Mouse (Mus musculus) MEL (cell line): Measurements from ENCODE around the gene Zfp609.

Experiments
- CTCF ChIP-seq, 3 experiments: IDR thresholded peaks in 2 of 3; conservative IDR thresholded peaks in 1 of 3; 2 replicates each; pipeline ENCODE4 v1.5.1; 2011 to 2012; ENCODE audit warnings: low read length in 3 of 3, low read depth in 2 of 3, mild to moderate bottlenecking in 2 of 3, improper control_type of control experiment in 1 of 3, inconsistent platforms in 1 of 3, mixed read lengths in 1 of 3, moderate library complexity in 1 of 3; ENCODE audit not compliant: control insufficient read depth in 1 of 3, insufficient read depth in 1 of 3, poor library complexity in 1 of 3, severe bottlenecking in 1 of 3
- E2F4 ChIP-seq: IDR thresholded peaks from 2 replicates; pipeline ENCODE4 v1.6.1; 2011; ENCODE audit warnings: low read depth, low read length, improper control_type of control experiment, borderline replicate concordance
- EP300 ChIP-seq, 2 experiments: IDR thresholded peaks; 2 replicates each; pipeline ENCODE4 v1.6.1; 2011; ENCODE audit warnings: improper control_type of control experiment in 2 of 2, low read length in 2 of 2, low read depth in 1 of 2, mild to moderate bottlenecking in 1 of 2
- ETS1 ChIP-seq: IDR thresholded peaks from 2 replicates; pipeline ENCODE4 v1.6.1; 2012; ENCODE audit warnings: low read depth, mild to moderate bottlenecking, inconsistent platforms, low read length, improper control_type of control experiment, moderate library complexity
- HCFC1 ChIP-seq: IDR thresholded peaks from 2 replicates; pipeline ENCODE4 v1.6.1; 2012; ENCODE audit warnings: low read depth, mild to moderate bottlenecking, inconsistent platforms, low read length, improper control_type of control experiment, moderate library complexity
- NELFE ChIP-seq: IDR thresholded peaks from 2 replicates; pipeline ENCODE4 v1.6.1; 2011; ENCODE audit warnings: low read depth, low read length, improper control_type of control experiment
- POLR2A ChIP-seq, 2 experiments: IDR thresholded peaks; 2 replicates each; pipeline ENCODE4 v1.6.1; 2011 to 2012; ENCODE audit warnings: low read length in 2 of 2, mild to moderate bottlenecking in 2 of 2, control low read depth in 1 of 2, improper control_type of control experiment in 1 of 2, low read depth in 1 of 2, moderate library complexity in 1 of 2; ENCODE audit not compliant: control insufficient read depth in 1 of 2, insufficient read depth in 1 of 2, poor library complexity in 1 of 2
- SIN3A ChIP-seq: IDR thresholded peaks from 2 replicates; pipeline ENCODE4 v1.6.1; 2012; ENCODE audit warnings: low read length, improper control_type of control experiment, inconsistent platforms
- SMC3 ChIP-seq: IDR thresholded peaks from 2 replicates; pipeline ENCODE4 v1.6.1; 2011; ENCODE audit warnings: low read depth, low read length, improper control_type of control experiment
- TCF12 ChIP-seq: IDR thresholded peaks from 2 replicates; pipeline ENCODE4 v1.6.1; 2014; ENCODE audit warnings: low read depth, mild to moderate bottlenecking, inconsistent platforms, low read length, improper control_type of control experiment, moderate library complexity
- USF1 ChIP-seq: IDR thresholded peaks from 2 replicates; pipeline ENCODE4 v1.6.1; 2014; ENCODE audit warnings: low read depth, mild to moderate bottlenecking, inconsistent platforms, low read length, improper control_type of control experiment, moderate library complexity
- ZC3H11A ChIP-seq: IDR thresholded peaks from 2 replicates; pipeline ENCODE4 v1.6.1; 2012; ENCODE audit warnings: low read depth, mild to moderate bottlenecking, inconsistent platforms, low read length, improper control_type of control experiment

GRCm38 (mm10) chr9:65649997-65650396 lies 177.4 kb downstream of the Zfp609 start:
- TF ChIP-seq ETS1, result no peak
- TF ChIP-seq EP300 (IDR thresholded peaks at IDR 0.05; ENCODE audit: low read depth in 1 of 2, low read length in 2 of 2), result no peak
- TF ChIP-seq POLR2A (IDR thresholded peaks at IDR 0.05; ENCODE audit: control insufficient read depth in 1 of 2, insufficient read depth in 1 of 2, low read depth in 1 of 2, low read length in 2 of 2, poor library complexity in 1 of 2), result no peak
- no peak for TF ChIP-seq SMC3
- no peak for TF ChIP-seq CTCF (IDR thresholded peaks at IDR 0.05 in 2 of 3, conservative IDR thresholded peaks at IDR 0.05 in 1 of 3; ENCODE audit: control insufficient read depth in 1 of 3, insufficient read depth in 1 of 3, low read depth in 2 of 3, low read length in 3 of 3, poor library complexity in 1 of 3, severe bottlenecking in 1 of 3)
- no peak for TF ChIP-seq SIN3A
- TF ChIP-seq E2F4, result no peak
- no peak for TF ChIP-seq HCFC1
- TF ChIP-seq USF1, result no peak
- no peak for TF ChIP-seq ZC3H11A
- TF ChIP-seq NELFE, result no peak
- no peak for TF ChIP-seq TCF12
